Mouse (Mus musculus) ES-E14 (cell line): ENCODE results near the gene Ctnna3.
A peak's percentile ranks its signal among the peaks of the same experiment; 100 is the strongest.

Source experiments
- CHD2 ChIP-seq: IDR thresholded peaks from 2 replicates; pipeline ENCODE4 v1.6.1; 2014; ENCODE audit warnings: mild to moderate bottlenecking, low read depth, low read length, inconsistent platforms
- HCFC1 ChIP-seq: IDR thresholded peaks from 2 replicates; pipeline ENCODE4 v1.6.1; 2012; ENCODE audit warnings: low read length, inconsistent platforms, borderline replicate concordance; ENCODE audit not compliant: insufficient read depth
- MAFK ChIP-seq: IDR thresholded peaks from 2 replicates; pipeline ENCODE4 v1.6.1; 2014; ENCODE audit warnings: mild to moderate bottlenecking, low read depth, low read length, inconsistent platforms; ENCODE audit not compliant: insufficient read depth
- ZC3H11A ChIP-seq: IDR thresholded peaks from 2 replicates; pipeline ENCODE4 v1.6.1; 2012; ENCODE audit warnings: low read depth, mild to moderate bottlenecking, inconsistent platforms, low read length, borderline replicate concordance
- ZNF384 ChIP-seq: IDR thresholded peaks from 2 replicates; pipeline ENCODE4 v1.6.1; 2012; ENCODE audit warnings: low read depth, low read length, inconsistent platforms

DNA sequence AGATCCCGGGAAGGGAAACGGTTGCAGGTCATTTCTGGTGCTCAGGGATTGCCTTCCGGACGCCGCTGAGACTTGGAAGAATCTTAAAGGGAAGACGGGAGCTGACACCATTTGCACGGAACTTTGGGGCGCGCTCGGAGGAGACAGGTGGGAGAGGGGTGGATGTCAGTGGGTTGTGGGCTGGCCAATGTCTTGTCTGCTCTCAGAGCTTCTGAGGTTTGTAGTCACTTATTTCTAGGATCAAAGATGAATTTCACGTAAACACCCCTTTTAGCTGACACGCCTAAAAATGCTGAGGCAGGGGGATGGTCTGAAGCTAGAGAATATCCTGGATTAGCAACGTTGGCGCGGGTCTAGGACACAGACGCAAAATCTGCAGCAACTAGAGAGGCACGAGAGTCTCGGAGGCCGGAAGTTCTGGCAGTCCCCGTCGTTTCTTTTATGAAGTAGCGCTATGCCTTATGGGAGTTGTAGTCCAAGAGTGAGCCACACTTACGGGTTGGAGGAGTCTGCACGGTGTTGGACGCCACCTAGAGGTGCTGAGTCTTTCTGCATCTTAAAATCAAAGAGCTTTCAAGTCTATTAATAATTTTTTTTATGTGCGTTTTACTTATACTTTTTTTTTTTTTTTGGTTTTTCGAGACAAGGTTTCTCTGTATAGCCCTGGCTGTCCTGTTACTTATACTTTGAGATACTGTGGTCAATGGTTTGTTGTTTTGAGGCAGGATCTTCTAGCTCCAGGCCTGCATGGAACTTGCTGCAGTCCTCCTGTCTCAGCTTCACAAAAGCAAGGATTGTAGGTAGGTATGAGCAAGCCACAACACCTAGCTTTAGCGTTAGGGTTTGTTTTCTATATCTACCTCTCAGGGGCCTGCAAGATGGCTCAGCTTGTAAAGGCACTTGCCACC is 47.3 kb upstream of the Ctnna3 start, which contains the start of gene Dnajc12:
- peak; percentile 95 for TF ChIP-seq HCFC1
- peak; percentile 56; the same call in 1 of the 2 replicates for TF ChIP-seq MAFK
- peak; percentile 95 for TF ChIP-seq CHD2
- 0 out of 2 replicates have a peak, but pooled peaks have one; percentile 22 for TF ChIP-seq ZNF384
- no peak for TF ChIP-seq ZC3H11A
